16 mouse cellular contexts compared by ENCODE assay signal in the genomic region with DNA sequence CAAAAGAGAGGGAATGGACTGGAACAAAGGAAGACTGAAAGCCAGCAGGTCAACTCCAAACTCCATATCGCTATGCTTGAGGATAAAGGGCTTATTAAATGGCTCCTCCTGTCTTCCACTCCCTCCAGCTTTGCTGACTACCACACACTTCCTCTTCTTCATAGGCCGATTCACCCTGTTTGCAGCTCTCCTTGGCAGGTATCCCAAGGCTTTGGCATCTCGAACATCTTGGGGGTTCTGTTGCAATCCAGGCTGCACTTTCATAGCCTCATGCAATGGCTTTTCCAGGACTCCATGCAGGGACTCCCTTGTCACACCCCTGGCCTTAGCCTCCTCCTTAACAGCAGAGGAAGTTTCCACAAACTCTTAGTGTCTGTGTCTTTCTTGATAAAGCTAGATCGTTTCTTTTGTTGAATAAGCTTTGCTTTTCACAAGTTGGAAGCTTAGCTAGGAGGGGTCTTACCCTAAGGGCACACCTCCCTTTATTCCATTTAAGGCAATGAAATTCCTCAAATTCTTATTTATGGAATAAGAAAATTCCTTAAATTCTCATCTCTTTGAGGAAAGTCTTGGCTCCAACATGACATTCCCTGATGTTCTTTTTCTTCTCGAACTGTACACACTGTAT.
DNase-seq lines count a peak whose midpoint lies in the region; ATAC-seq and TF ChIP-seq lines count a peak whose summit lies in the region.
"Had no signal": no experiment of that assay in that cellular context is flagged by ENCODE, and none has a peak within 500 bp of the region (broad histone marks: within the 10 kb centered on the region; RNA-seq: fewer than 3 reads in every experiment).

No protein-coding gene starts in this region.

- peak; percentile 50 for DNase-seq in gastrocnemius, adult 2 months
- no peak for DNase-seq in gastrocnemius, postnatal 14 days
- DNase-seq in lung, postnatal 14 days, result peak; percentile 29
- no peak for DNase-seq in lung, adult 2 months
- DNase-seq in adipocyte (ENCODE audit: low spot score), result peak; percentile 70
- DNase-seq in layer of hippocampus, postnatal 10 days (ENCODE audit: low spot score in 2 of 2), result no peak
- DNase-seq: kidney, postnatal 25 days; lung, embryonic 14.5 days had no signal

- ATAC-seq in megakaryocyte progenitor cell, adult 5-6 weeks (replicated peaks; ENCODE audit: poor library complexity), result peak; percentile 78
- no peak for ATAC-seq in intestine, embryonic 16.5 days
- ATAC-seq: intestine, embryonic 15.5 days had no signal

- H3K4me3 ChIP-seq in gastrocnemius, adult 2 months, result no peak overlapping the region
- no peak overlapping the region for H3K4me3 ChIP-seq in lung, adult 2 months (replicated peaks; ENCODE audit: extremely low read depth, low read depth, low read length)
- H3K4me3 ChIP-seq in intestine, embryonic 16.5 days (ENCODE audit: low read length), result no peak overlapping the region
- H3K4me3 ChIP-seq: embryonic facial prominence, embryonic 12.5 days; heart, embryonic 15.5 days; hindbrain, embryonic 13.5 days; intestine, embryonic 15.5 days had no signal

- no peak overlapping the region for H3K4me2 ChIP-seq in intestine, embryonic 16.5 days (ENCODE audit: low read depth, low read length)
- H3K4me2 ChIP-seq: embryonic facial prominence, embryonic 12.5 days; heart, embryonic 15.5 days; hindbrain, embryonic 13.5 days; intestine, embryonic 15.5 days; lung, embryonic 14.5 days; midbrain, embryonic 11.5 days had no signal

- no peaks in the 10 kb centered on the region for H3K27me3 ChIP-seq in intestine, embryonic 16.5 days (replicated peaks; ENCODE audit: control insufficient read depth, insufficient read depth, low read length)
- H3K27me3 ChIP-seq: embryonic facial prominence, embryonic 12.5 days; heart, embryonic 15.5 days; hindbrain, embryonic 13.5 days; intestine, embryonic 15.5 days had no signal

- whole genome bisulfite sequencing in lung, adult 2 months, result 50% methylated on average over 5 of the region's 5 CpGs
- 73% methylated on average over 5 of the region's 5 CpGs for WGBS in intestine, embryonic 16.5 days

- 0 out of 2 replicates have a peak, but pooled peaks cover 4% of the 10 kb centered on the region for H3K9me3 ChIP-seq in intestine, embryonic 16.5 days (ENCODE audit: control insufficient read depth, low read length)
- H3K9me3 ChIP-seq: embryonic facial prominence, embryonic 12.5 days; G1E; heart, embryonic 15.5 days; hindbrain, embryonic 13.5 days; intestine, embryonic 15.5 days had no signal

- no peak for TF ChIP-seq CTCF in gastrocnemius, adult 2 months (IDR thresholded peaks at IDR 0.05)
- no peak for TF ChIP-seq CTCF in lung, adult 2 months (IDR thresholded peaks at IDR 0.05; ENCODE audit: insufficient read depth, low read length)

- no peak for TF ChIP-seq POLR2A in lung, adult 2 months (IDR thresholded peaks at IDR 0.05; ENCODE audit: borderline replicate concordance, extremely low read depth, low read depth, low read length)

- peak overlapping the region; percentile 28; the same call in 1 of the 2 replicates for H3K27ac ChIP-seq in gastrocnemius, adult 2 months
- H3K27ac ChIP-seq in intestine, embryonic 16.5 days (ENCODE audit: low read length), result no peak overlapping the region
- H3K27ac ChIP-seq: embryonic facial prominence, embryonic 12.5 days; heart, embryonic 15.5 days; hindbrain, embryonic 13.5 days; intestine, embryonic 15.5 days had no signal

- intact Hi-C loops in gastrocnemius, adult 2 months (cut with DNase I), result no loop called here
- intact Hi-C loops in gastrocnemius, postnatal 14 days (cut with DNase I; ENCODE audit: low total_unique reads), result no loop called here

- peaks cover 3% of the 10 kb centered on the region for H3K4me1 ChIP-seq in lung, adult 2 months (ENCODE audit: control insufficient read depth, insufficient read depth, low read length)
- no peaks in the 10 kb centered on the region for H3K4me1 ChIP-seq in intestine, embryonic 16.5 days (ENCODE audit: control insufficient read depth, insufficient read depth, low read length)
- H3K4me1 ChIP-seq: embryonic facial prominence, embryonic 12.5 days had no signal

- H3K36me3 ChIP-seq in intestine, embryonic 16.5 days (ENCODE audit: control insufficient read depth, insufficient read depth, low read length), result no peaks in the 10 kb centered on the region
- H3K36me3 ChIP-seq: embryonic facial prominence, embryonic 12.5 days; G1E; heart, embryonic 15.5 days; hindbrain, embryonic 13.5 days; intestine, embryonic 15.5 days had no signal

- H3K9ac ChIP-seq in intestine, embryonic 16.5 days (ENCODE audit: low read depth, low read length), result no peak overlapping the region
- H3K9ac ChIP-seq: embryonic facial prominence, embryonic 12.5 days; heart, embryonic 15.5 days; hindbrain, embryonic 13.5 days; intestine, embryonic 15.5 days; lung, embryonic 14.5 days had no signal

Comparison
In these comparisons a context has a peak if more than half of its experiments do, and no peak if none do; other contexts are left out.
1. DNase-seq: peak in gastrocnemius, adult 2 months (single experiment), lung, postnatal 14 days (single experiment) and adipocyte (single experiment); none in gastrocnemius, postnatal 14 days (single experiment), lung, adult 2 months (single experiment) and layer of hippocampus, postnatal 10 days (0 of 2).